ENCODE assay signal across 28 mouse cellular contexts in the genomic region with DNA sequence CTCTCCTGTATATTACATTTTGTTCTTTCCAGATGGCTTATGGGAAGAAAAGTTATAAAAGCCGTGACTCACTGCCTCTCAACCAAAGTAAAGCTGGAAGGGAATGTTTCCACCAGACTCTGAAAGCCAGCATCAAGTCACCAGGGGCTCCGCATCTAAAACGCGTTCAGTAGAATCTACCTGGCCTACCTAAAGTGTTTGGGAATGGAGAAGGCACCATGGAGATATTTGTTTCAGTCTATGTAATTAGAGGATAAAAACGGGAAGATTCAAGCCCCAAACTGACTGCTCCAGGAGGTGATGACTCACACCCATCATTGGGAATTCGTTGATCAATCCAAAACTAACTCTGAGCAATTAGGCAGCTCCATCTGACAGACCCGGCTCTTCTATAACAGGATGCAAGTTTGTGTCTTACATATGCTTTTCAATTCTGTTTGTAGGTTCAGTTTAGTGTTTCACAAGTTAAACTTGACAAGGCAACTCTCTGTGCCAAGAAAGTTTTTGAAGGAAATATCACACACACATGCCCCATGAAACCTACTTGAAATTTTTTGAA.
DNase-seq lines count a peak whose midpoint lies in the region; ATAC-seq and TF ChIP-seq lines count a peak whose summit lies in the region.
"Had no signal": no experiment of that assay in that cellular context is flagged by ENCODE, and none has a peak within 500 bp of the region (broad histone marks: within the 10 kb centered on the region; RNA-seq: fewer than 3 reads in every experiment).

No protein-coding gene starts in this region.

- H3K4me2 ChIP-seq in midbrain, postnatal 0 days (ENCODE audit: low read depth, low read length, poor library complexity, severe bottlenecking): no peak overlapping the region
- no peak overlapping the region for H3K4me2 ChIP-seq in forebrain, embryonic 13.5 days
- H3K4me2 ChIP-seq: embryonic facial prominence, embryonic 13.5 days; embryonic facial prominence, embryonic 15.5 days had no signal

- no peak overlapping the region for H3K9ac ChIP-seq in heart, adult 2 months (ENCODE audit: low read depth, low read length)
- H3K9ac ChIP-seq in midbrain, postnatal 0 days (replicated peaks; ENCODE audit: low read length, poor library complexity, severe bottlenecking): no peak overlapping the region
- H3K9ac ChIP-seq in forebrain, embryonic 13.5 days: no peak overlapping the region
- H3K9ac ChIP-seq: embryonic facial prominence, embryonic 13.5 days; embryonic facial prominence, embryonic 15.5 days had no signal

- TF ChIP-seq POLR2A in heart, adult 2 months (IDR thresholded peaks at IDR 0.05; ENCODE audit: insufficient read depth, low read depth, low read length): no peak

- TF ChIP-seq CTCF in heart, adult 2 months (IDR thresholded peaks at IDR 0.05): no peak
- no peak for TF ChIP-seq CTCF in layer of hippocampus, adult 2 months (conservative IDR thresholded peaks at IDR 0.05)
- no peak for TF ChIP-seq CTCF in midbrain, postnatal 0 days (IDR thresholded peaks at IDR 0.05)

- TF ChIP-seq EP300 in heart, adult 2 months (IDR thresholded peaks at IDR 0.05; ENCODE audit: insufficient read depth, low read depth, low read length): no peak

- H3K27me3 ChIP-seq in heart, embryonic 10.5 days (ENCODE audit: insufficient read depth, poor library complexity, severe bottlenecking): no peaks in the 10 kb centered on the region
- no peaks in the 10 kb centered on the region for H3K27me3 ChIP-seq in heart, adult 2 months (ENCODE audit: control insufficient read depth, insufficient read depth, low read length)
- no peaks in the 10 kb centered on the region for H3K27me3 ChIP-seq in midbrain, postnatal 0 days (ENCODE audit: insufficient read depth, low read length)
- no peaks in the 10 kb centered on the region for H3K27me3 ChIP-seq in forebrain, embryonic 13.5 days
- H3K27me3 ChIP-seq: CH12.LX; embryonic facial prominence, embryonic 13.5 days; embryonic facial prominence, embryonic 15.5 days; Patski had no signal

- no peak overlapping the region for H3K4me3 ChIP-seq in heart, embryonic 10.5 days
- H3K4me3 ChIP-seq in heart, adult 2 months: no peak overlapping the region
- no peak overlapping the region for H3K4me3 ChIP-seq in layer of hippocampus, adult 2 months
- H3K4me3 ChIP-seq in midbrain, postnatal 0 days (ENCODE audit: low read depth, low read length): no peak overlapping the region
- no peak overlapping the region for H3K4me3 ChIP-seq in forebrain, embryonic 13.5 days
- H3K4me3 ChIP-seq: embryonic facial prominence, embryonic 13.5 days; embryonic facial prominence, embryonic 15.5 days had no signal

- no peaks in the 10 kb centered on the region for H3K9me3 ChIP-seq in heart, embryonic 10.5 days
- H3K9me3 ChIP-seq in midbrain, postnatal 0 days (ENCODE audit: low read length): no peaks in the 10 kb centered on the region
- no peaks in the 10 kb centered on the region for H3K9me3 ChIP-seq in forebrain, embryonic 13.5 days (replicated peaks)
- H3K9me3 ChIP-seq: embryonic facial prominence, embryonic 13.5 days; embryonic facial prominence, embryonic 15.5 days; G1E had no signal

- intact Hi-C loops in heart, adult 2 months (cut with DNase I): loop anchor here (10.0 kb wide), 2 partner anchors 315 to 445 kb away; partner anchors contain the start of gene Tekt5

- 82% methylated on average over 7 of the region's 7 CpGs for WGBS in heart, embryonic 10.5 days
- WGBS in heart, adult 2 months: 77% methylated on average over 7 of the region's 7 CpGs
- WGBS in midbrain, postnatal 0 days: 90% methylated on average over 7 of the region's 7 CpGs
- WGBS in forebrain, embryonic 13.5 days: 87% methylated on average over 7 of the region's 7 CpGs

- H3K36me3 ChIP-seq in heart, embryonic 10.5 days: no peaks in the 10 kb centered on the region
- H3K36me3 ChIP-seq in heart, adult 2 months (ENCODE audit: control insufficient read depth, insufficient read depth, low read length): no peaks in the 10 kb centered on the region
- no peaks in the 10 kb centered on the region for H3K36me3 ChIP-seq in midbrain, postnatal 0 days (ENCODE audit: insufficient read depth, low read length)
- no peaks in the 10 kb centered on the region for H3K36me3 ChIP-seq in forebrain, embryonic 13.5 days (ENCODE audit: poor library complexity, severe bottlenecking)
- H3K36me3 ChIP-seq: embryonic facial prominence, embryonic 13.5 days; embryonic facial prominence, embryonic 15.5 days; G1E had no signal

- H3K27ac ChIP-seq in heart, embryonic 10.5 days: no peak overlapping the region
- no peak overlapping the region for H3K27ac ChIP-seq in heart, adult 2 months
- H3K27ac ChIP-seq in layer of hippocampus, adult 2 months: peak overlapping the region; percentile 81
- no peak overlapping the region for H3K27ac ChIP-seq in midbrain, postnatal 0 days (ENCODE audit: low read depth, low read length)
- no peak overlapping the region for H3K27ac ChIP-seq in forebrain, embryonic 13.5 days
- H3K27ac ChIP-seq: embryonic facial prominence, embryonic 13.5 days; embryonic facial prominence, embryonic 15.5 days had no signal

- H3K79me2 ChIP-seq in heart, adult 2 months (replicated peaks; ENCODE audit: control insufficient read depth, insufficient read depth, low read length): no peaks in the 10 kb centered on the region

- H3K4me1 ChIP-seq in heart, embryonic 10.5 days: no peaks in the 10 kb centered on the region
- H3K4me1 ChIP-seq in heart, adult 2 months (ENCODE audit: control insufficient read depth, insufficient read depth, low read length): no peaks in the 10 kb centered on the region
- H3K4me1 ChIP-seq in midbrain, postnatal 0 days (ENCODE audit: insufficient read depth, low read length): no peaks in the 10 kb centered on the region
- H3K4me1 ChIP-seq in forebrain, embryonic 13.5 days: no peaks in the 10 kb centered on the region
- H3K4me1 ChIP-seq: embryonic facial prominence, embryonic 13.5 days; embryonic facial prominence, embryonic 15.5 days had no signal

- peak; percentile 62 for DNase-seq in heart, embryonic 10.5 days (ENCODE audit: low spot score)
- no peak for DNase-seq in heart, adult 2 months
- peak in 1 of 2 experiments; percentile 55 for DNase-seq in layer of hippocampus, adult 2 months (ENCODE audit: low spot score in 2 of 2)
- DNase-seq in layer of hippocampus, adult 8-10 months (ENCODE audit: low spot score in 2 of 2): no peak
- peak; percentile 41 for DNase-seq in brain, adult 2 months (ENCODE audit: low read depth, low spot score)
- DNase-seq in layer of hippocampus, adult 9-11 months: peak; percentile 58
- no peak for DNase-seq in midbrain, postnatal 0 days (ENCODE audit: low spot score)
- DNase-seq: adrenal gland, adult 8-10 months; adrenal gland, postnatal 14 days; adrenal gland, postnatal 36 days; B cell, adult 2 months; cerebellum, adult 11 months; cerebellum, adult 18-20 months; cerebellum, adult 8-10 months; cerebellum, adult 9-11 months; cerebellum, postnatal 14 days; cerebellum, postnatal 36 days; embryo, embryonic 11 days had no signal

- no peak for ATAC-seq in midbrain, postnatal 0 days (ENCODE audit: low FRiP score)
- ATAC-seq in forebrain, embryonic 13.5 days: no peak
- ATAC-seq: activated CD4-positive, CD25-positive, alpha-beta regulatory T cell, adult 4 months; CD4-positive, CD25-positive, alpha-beta regulatory T cell, adult 4 months; forebrain, embryonic 14.5 days; forebrain, embryonic 16.5 days; Patski had no signal

Comparison
In these comparisons a context has a peak if more than half of its experiments do, and no peak if none do; other contexts are left out.
1. DNase-seq: peak in heart, embryonic 10.5 days (single experiment), brain, adult 2 months (single experiment) and layer of hippocampus, adult 9-11 months (single experiment); none in heart, adult 2 months (0 of 2), layer of hippocampus, adult 8-10 months (0 of 2) and midbrain, postnatal 0 days (single experiment).